Mouse (Mus musculus): Measurements from ENCODE around the gene Fbxo44. TPM values are rescaled to one million over a fixed set of nuclear protein-coding genes. Genes with fewer than 3 reads are reported as not detected.

The Fbxo44 gene
- total and polyA plus RNA-seq, 3 experiments: 2.3 to 6.2 TPM; not detected in 1

GRCm38 (mm10) chr4:148128241-148128640, 32.0 kb downstream of the Fbxo44 start:
- Histone ChIP-seq H3K4me3 (ENCODE audit: control insufficient read depth in 1 of 2, insufficient read depth in 1 of 2, low read depth in 2 of 2, low read length in 2 of 2) (no peak overlapping the region), H3K27ac (ENCODE audit: control insufficient read depth, low read depth, low read length) (no peak overlapping the region)

DNA sequence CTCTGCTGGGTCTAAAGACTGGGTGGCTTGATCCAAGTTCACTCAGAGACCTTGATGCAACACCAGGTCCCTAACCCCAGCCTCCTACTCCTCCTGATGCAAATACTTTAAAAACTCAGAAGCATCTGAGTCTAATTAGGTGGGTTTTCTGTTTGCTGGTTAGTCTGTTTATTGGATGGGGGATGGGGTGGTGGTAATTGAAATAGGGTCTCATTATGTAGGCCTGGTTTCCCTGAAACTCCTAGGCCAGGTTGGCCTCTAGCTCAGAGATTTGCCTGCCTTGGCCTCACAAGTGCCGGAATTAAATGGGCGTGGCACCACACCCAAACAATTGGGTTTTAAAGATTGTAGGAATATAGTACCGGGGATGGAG, 37.6 kb downstream of the Fbxo44 start:
- no peak for DNase-seq (ENCODE audit: low read depth, low spot score)
- no peak overlapping the region for H3K9ac ChIP-seq (ENCODE audit: control insufficient read depth, low read depth, low read length, poor library complexity, severe bottlenecking)
- TF ChIP-seq EP300 (IDR thresholded peaks at IDR 0.05; ENCODE audit: low read depth in 1 of 2, low read length in 2 of 2) (no peak), UBTF (IDR thresholded peaks at IDR 0.05; ENCODE audit: borderline replicate concordance, insufficient read depth, low read depth, low read length) (no peak), ZC3H11A (IDR thresholded peaks at IDR 0.05; ENCODE audit: low read depth, low read length) (no peak), USF2 (IDR thresholded peaks at IDR 0.05; ENCODE audit: borderline replicate concordance in 1 of 2, insufficient read depth in 1 of 2, low read depth in 1 of 2, low read length in 2 of 2) (no peak), TCF12 (IDR thresholded peaks at IDR 0.05; ENCODE audit: low read depth, low read length) (no peak), GATA1 (IDR thresholded peaks at IDR 0.05; ENCODE audit: low read depth, low read length) (no peak), MAFK (IDR thresholded peaks at IDR 0.05; ENCODE audit: borderline replicate concordance, low read depth, low read length) (no peak), RCOR1 (IDR thresholded peaks at IDR 0.05; ENCODE audit: low read depth, low read length) (no peak), ZMIZ1 (IDR thresholded peaks at IDR 0.05; ENCODE audit: low read depth, low read length) (no peak), RAD21 (IDR thresholded peaks at IDR 0.05; ENCODE audit: low read depth, low read length) (no peak), NRF1 (IDR thresholded peaks at IDR 0.05; ENCODE audit: insufficient read depth, low read depth, low read length, poor library complexity, severe bottlenecking) (no peak), MYC (IDR thresholded peaks at IDR 0.05; ENCODE audit: low read depth, low read length) (no peak), CHD1 (IDR thresholded peaks at IDR 0.05; ENCODE audit: low read depth, low read length) (no peak), CHD2 (IDR thresholded peaks at IDR 0.05; ENCODE audit: low read length) (no peak), ELF1 (IDR thresholded peaks at IDR 0.05; ENCODE audit: low read depth, low read length) (no peak)
- no peaks in the 10 kb centered on the region for H3K9me3 ChIP-seq (replicated peaks; ENCODE audit: insufficient read depth, low read length)
- H3K27me3 ChIP-seq (ENCODE audit: control insufficient read depth in 1 of 2, insufficient read depth in 2 of 2, low read length in 2 of 2): peaks cover 0 to 3% of the 10 kb centered on the region in 2 experiments; a peak in 2 of 4 replicates
- H3K4me3 ChIP-seq (ENCODE audit: control insufficient read depth in 1 of 2, insufficient read depth in 1 of 2, low read depth in 2 of 2, low read length in 2 of 2): no peak overlapping the region
- peaks cover 0 to 5% of the 10 kb centered on the region in 2 experiments; a peak in 2 of 4 replicates for H3K4me1 ChIP-seq (ENCODE audit: control insufficient read depth in 1 of 2, insufficient read depth in 2 of 2, low read length in 2 of 2)
- no peaks in the 10 kb centered on the region for H3K36me3 ChIP-seq (ENCODE audit: control insufficient read depth in 1 of 2, insufficient read depth in 2 of 2, low read length in 2 of 2)
- no peaks in the 10 kb centered on the region for H3K79me2 ChIP-seq (ENCODE audit: control insufficient read depth, insufficient read depth, low read length, poor library complexity)
- H3K27ac ChIP-seq (ENCODE audit: control insufficient read depth, low read depth, low read length): no peak overlapping the region

More at GRCm38 (mm10) chr4:148128241-148128640, 32.0 kb downstream of the Fbxo44 start:
- H3K9ac ChIP-seq (ENCODE audit: control insufficient read depth, low read depth, low read length, poor library complexity, severe bottlenecking): no peak overlapping the region
- no peak for DNase-seq (ENCODE audit: low read depth, low spot score)
- TF ChIP-seq BHLHE40 (IDR thresholded peaks at IDR 0.05; ENCODE audit: borderline replicate concordance, low read depth, low read length) (no peak), ETS1 (IDR thresholded peaks at IDR 0.05; ENCODE audit: low read depth, low read length) (no peak), MAX (IDR thresholded peaks at IDR 0.05; ENCODE audit: low read length) (no peak), E2F4 (IDR thresholded peaks at IDR 0.05; ENCODE audit: borderline replicate concordance, low read depth, low read length) (no peak), POLR2AphosphoS2 (IDR thresholded peaks at IDR 0.05; ENCODE audit: low read length) (no peak), MAFK (IDR thresholded peaks at IDR 0.05; ENCODE audit: borderline replicate concordance, low read depth, low read length) (no peak), ZNF384 (IDR thresholded peaks at IDR 0.05; ENCODE audit: low read depth, low read length) (no peak), CHD2 (IDR thresholded peaks at IDR 0.05; ENCODE audit: low read length) (no peak), USF2 (IDR thresholded peaks at IDR 0.05; ENCODE audit: borderline replicate concordance in 1 of 2, insufficient read depth in 1 of 2, low read depth in 1 of 2, low read length in 2 of 2) (no peak), EP300 (IDR thresholded peaks at IDR 0.05; ENCODE audit: low read depth in 1 of 2, low read length in 2 of 2) (no peak), MYC (IDR thresholded peaks at IDR 0.05; ENCODE audit: low read depth, low read length) (no peak), RAD21 (IDR thresholded peaks at IDR 0.05; ENCODE audit: low read depth, low read length) (no peak), NELFE (IDR thresholded peaks at IDR 0.05; ENCODE audit: low read depth, low read length) (no peak), ZC3H11A (IDR thresholded peaks at IDR 0.05; ENCODE audit: low read depth, low read length) (no peak), GATA1 (IDR thresholded peaks at IDR 0.05; ENCODE audit: low read depth, low read length) (no peak), CTCF (IDR thresholded peaks at IDR 0.05 in 2 of 3, conservative IDR thresholded peaks at IDR 0.05 in 1 of 3; ENCODE audit: control insufficient read depth in 1 of 3, insufficient read depth in 1 of 3, low read depth in 2 of 3, low read length in 3 of 3, poor library complexity in 1 of 3, severe bottlenecking in 1 of 3) (no peak), POLR2AphosphoS5 (IDR thresholded peaks at IDR 0.05; ENCODE audit: borderline replicate concordance, low read depth, low read length) (no peak), MYB (IDR thresholded peaks at IDR 0.05; ENCODE audit: low read depth, low read length) (no peak), SMC3 (IDR thresholded peaks at IDR 0.05; ENCODE audit: low read depth, low read length) (no peak), GABPA (IDR thresholded peaks at IDR 0.05; ENCODE audit: low read depth, low read length) (no peak)
- no peaks in the 10 kb centered on the region for H3K36me3 ChIP-seq (ENCODE audit: control insufficient read depth in 1 of 2, insufficient read depth in 2 of 2, low read length in 2 of 2)
- H3K9me3 ChIP-seq (replicated peaks; ENCODE audit: insufficient read depth, low read length): no peaks in the 10 kb centered on the region
- peaks cover 0 to 3% of the 10 kb centered on the region in 2 experiments; a peak in 3 of 4 replicates for H3K27me3 ChIP-seq (ENCODE audit: control insufficient read depth in 1 of 2, insufficient read depth in 2 of 2, low read length in 2 of 2)
- no peaks in the 10 kb centered on the region for H3K4me1 ChIP-seq (ENCODE audit: control insufficient read depth in 1 of 2, insufficient read depth in 2 of 2, low read length in 2 of 2)
- H3K79me2 ChIP-seq (ENCODE audit: control insufficient read depth, insufficient read depth, low read length, poor library complexity): no peaks in the 10 kb centered on the region
